Mouse (Mus musculus) neural tube, embryonic 11.5 days (tissue): ENCODE data around the gene Gm49339. TPM values are rescaled to one million over a fixed set of nuclear protein-coding genes. Genes with fewer than 3 reads are reported as not detected.

ENCODE experiments used
- polyA plus RNA-seq: library from polyadenylated mRNA; unstranded; fragments of >200 nt; fragmentation: Nextera tagmentation; extraction: Ambion mirVana; gene quantifications from 2 replicates; pipeline ENCODE4 v1.2.1, GENCODE M21; 2014

The Gm49339 gene
- polyA plus RNA-seq, 1 experiment from 2014 or later = 0.62 TPM

Other genes with a start within 250 kb of the Gm49339 start
- 0.24 TPM in 1 of 2 replicates, not detected in the other for gene Lilr4b, start within 50 bp of the Gm49339 start, polyA plus RNA-seq
- 0.57 and 2.1 TPM in 2 replicates for gene Lilrb4a, start 10.3 kb downstream of the Gm49339 start, polyA plus RNA-seq
- gene Fam162b, start 109.9 kb downstream of the Gm49339 start, polyA plus RNA-seq = 0.90 and 0.95 TPM in 2 replicates
- not detected in 2 replicates for gene Gprc6a, start 150.8 kb downstream of the Gm49339 start, polyA plus RNA-seq
- gene Rfx6, start 197.1 kb downstream of the Gm49339 start, polyA plus RNA-seq = 0.15 TPM in 1 of 2 replicates, not detected in the other